Mouse (Mus musculus) CD4-positive, CD25-positive, alpha-beta regulatory T cell, adult 4 months (primary cell): ENCODE results near the gene Mfsd11. TPM values are rescaled to one million over a fixed set of nuclear protein-coding genes. Genes with fewer than 3 reads are reported as not detected.

Experiments used
- ATAC-seq: one replicate; pipeline ENCODE4 v1.8.0; 2017
- polyA plus RNA-seq, 2 experiments: library from polyadenylated mRNA; unstranded; fragments of 100-300 nt; shearing (Covaris generic); gene quantifications; one replicate each; pipeline ENCODE4 v1.2.1; 2017

Gene Mfsd11
- polyA plus RNA-seq = 10 to 100 TPM; 30.0 to 32.9 TPM

DNA sequence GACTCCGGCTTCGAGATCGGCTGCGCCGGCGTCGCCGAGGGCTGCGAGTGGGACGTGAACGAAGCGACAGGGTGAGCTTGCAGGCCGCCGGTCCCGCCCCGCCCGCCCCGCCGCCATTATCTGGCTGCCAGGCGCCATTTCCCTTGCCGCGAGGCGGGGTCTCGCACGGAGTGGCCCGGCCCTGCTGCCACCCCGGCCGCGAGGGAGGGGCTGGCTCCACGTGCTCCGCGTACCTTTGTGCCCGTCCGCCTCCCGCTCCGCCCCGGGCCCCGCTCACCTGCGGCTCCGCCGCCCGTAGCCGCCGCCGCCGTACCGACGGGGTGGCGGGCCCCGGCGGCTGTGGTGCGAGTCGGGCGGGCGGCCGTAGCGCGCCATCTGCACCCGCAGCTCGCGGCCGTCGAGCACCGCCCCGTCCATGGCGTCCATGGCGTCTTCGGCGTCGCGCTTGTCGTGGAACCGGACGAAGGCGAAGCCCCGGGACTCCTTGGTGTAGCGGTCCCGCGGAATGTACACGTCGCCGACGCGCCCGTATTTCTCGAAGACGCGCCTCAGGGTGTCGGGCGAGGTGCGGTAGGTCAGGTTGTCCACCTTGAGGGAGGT, at the start of gene Mfsd11:
TSS of gene Mfsd11 (plus strand) at position 150 of the 600 bp plus-strand sequence.
- peak; percentile 47 for ATAC-seq

DNA sequence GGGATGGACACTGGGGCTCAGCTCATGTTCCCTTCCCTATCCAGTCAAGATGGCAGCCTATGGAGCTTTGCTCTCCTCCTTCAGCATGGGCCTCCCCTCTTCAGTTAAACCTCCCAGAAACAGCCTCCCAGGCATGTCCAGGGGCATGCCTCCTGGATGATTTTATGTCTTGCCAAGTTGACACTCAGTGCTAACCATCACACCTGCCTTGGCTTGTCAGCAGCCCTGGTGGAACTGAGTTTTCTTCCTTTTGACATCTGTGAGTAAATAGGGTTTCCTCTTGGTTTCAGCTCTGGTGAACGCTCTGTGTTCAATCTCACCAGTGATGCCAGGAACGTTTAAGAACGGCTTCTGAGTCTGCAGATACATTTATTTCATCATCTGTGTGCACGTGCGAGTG, 49.5 kb upstream of the Mfsd11 start:
- ATAC-seq = no peak

DNA sequence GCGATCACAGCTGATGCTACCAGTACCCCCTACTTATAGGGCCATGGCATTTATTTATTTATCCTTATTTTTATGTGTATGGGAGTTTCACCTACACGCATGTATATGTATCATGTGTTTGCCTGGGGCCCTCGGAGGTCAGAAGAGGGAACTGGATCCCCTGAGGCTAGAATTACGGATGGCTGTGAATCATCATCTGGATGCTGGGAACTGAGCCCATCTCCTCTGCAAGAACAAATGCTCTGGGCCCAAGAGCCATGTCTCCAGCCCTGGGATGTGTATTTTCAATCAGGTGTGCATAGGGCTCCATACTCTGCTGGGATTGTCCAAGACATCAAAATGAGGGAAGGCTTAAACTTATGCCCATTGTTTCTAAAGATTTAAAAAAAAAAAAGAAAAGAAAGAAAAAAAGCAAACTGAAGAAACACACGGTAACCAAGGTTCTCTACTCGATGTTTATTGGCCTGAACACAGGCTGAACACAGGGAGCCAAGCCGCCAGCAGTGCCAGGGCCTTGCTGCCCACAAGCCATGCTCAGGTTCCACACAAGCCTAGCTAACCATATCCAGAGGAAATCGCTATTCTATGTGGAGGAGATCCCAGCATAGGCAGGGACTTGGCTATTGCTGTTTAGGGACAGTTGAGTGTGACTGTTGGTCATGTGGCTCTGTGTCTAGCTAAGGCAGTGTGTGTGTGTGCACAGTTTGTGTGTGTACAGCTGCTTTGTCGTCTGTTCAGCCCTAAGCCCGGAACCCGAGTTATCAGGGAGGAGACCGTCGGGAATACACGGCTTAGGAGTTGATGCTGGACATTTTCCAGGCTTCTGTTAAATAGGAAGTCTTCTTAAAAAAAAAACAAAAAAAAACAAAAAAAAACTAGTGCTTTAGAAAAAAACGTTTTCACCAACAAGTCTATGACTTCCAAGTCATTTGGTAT, 45.8 kb upstream of the Mfsd11 start:
- ATAC-seq = no peak

DNA sequence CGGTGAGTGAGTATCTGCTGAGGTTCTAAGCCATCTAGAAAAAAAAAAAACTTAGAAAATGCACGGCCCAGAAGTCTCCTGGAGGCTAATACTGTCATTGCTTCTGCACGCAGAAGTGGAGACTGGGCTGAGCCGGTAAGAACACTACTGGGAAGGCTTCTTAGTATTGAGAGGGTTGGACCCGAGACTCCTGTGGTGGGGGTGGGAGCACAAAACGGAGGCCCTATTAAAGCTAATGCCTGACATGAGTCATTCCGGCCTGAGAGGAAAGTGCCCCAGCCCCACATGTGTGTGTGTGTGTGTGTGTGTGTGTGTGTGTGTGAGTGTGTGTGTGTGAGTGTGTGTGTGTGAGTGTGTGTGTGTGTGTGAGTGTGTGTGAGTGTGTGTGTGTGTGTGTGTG, 45.1 kb upstream of the Mfsd11 start:
- ATAC-seq = no peak

DNA sequence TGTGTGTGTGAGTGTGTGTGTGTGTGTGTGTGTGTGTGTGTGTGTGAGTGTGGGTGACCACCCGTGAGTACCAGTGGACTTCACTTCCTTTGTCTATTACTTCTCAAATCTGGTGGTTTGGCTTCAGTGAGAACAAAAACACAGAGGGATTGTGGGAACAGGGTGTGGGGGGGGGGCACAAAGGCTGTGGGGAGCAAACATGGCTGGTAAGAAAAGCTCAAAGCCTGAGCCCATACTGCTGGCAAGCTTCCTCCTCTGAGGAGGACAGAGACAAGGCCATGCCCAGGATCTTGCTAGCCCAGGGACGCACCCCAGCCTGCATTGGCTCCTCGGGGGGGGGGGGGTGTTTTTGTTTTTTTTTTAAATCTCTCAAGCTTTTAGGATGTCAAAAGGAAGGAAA, 44.7 kb upstream of the Mfsd11 start:
- ATAC-seq = no peak

DNA sequence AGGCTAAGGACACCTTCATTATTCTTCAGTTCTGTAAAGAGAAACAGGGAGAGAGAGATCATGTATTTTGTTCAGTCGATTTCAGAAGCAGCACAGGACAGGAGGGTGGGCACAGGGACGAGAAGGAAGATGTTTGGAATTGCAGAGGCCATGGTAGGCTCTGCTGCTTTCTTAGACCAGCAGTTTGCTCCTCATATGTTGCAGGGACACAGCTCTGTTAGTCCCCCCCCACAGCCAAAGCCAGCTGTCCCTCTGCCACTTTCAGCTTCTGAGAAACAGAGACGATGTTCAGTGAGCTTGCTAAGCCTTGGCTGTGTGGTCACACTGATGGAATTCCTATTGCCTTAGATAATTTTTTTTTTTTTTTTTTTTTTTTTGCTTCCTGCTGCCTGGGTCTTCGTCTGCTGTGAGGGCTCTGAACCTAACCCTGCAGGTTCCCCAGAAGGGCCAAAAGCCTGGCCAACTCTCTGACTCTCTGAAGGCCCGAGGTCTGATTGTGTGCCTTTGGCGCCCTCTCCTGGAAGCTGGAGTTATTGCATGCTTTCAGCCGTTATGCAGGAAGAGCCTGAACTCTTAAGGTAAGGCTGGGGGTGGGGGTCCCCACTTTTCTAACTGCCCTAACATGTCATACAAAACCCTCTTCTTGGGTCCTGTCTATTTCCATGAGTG, 44.2 kb upstream of the Mfsd11 start:
- no peak for ATAC-seq

DNA sequence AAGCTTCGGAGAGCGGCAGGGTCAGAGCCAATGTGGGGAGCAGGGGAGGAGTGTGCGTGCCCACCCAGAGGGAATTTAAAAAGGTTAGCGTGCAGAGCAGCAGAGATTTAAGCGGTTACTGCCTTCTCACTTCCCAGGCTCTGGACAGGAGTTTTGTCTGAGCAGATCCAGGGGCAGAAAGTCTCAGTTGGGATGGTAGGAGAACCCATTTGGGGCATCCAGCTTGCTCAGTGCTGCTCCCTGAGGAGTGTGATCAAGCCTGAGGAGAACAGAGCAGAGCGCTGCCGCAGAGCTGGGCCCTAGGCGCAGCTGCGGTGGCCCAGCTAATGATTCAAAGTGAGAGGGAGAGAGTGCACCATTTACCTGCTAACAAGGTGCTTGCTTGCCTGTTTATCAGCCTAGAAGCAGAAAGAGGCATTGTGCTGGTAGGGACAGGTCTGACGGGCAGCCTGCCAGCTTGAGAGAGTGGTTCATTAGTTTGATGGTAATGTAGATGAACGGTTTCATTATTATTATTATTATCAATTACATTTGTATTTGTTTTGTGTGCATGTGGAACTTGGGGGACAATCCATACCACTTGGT, 43.3 kb upstream of the Mfsd11 start:
- no peak for ATAC-seq

DNA sequence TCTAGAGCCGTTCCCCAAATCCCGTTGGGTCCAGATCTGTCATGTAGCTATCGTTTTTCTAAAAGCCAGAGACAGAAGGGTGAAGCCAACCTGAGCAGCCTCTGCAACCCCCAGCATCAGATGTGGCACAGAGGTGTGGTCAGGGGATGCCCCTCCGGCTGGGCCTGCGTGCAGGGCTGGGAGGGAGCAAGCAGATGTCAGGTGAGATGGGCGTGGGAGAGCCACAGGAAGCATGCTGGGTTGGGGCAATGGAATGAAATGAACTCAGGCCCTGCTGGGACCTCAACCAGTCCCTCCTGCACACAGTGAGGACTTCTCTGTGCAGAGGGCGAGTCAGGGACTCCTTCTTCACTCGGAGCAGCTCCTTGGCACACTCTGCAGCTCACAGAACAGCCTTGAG, 42.7 kb upstream of the Mfsd11 start:
- ATAC-seq = no peak

DNA sequence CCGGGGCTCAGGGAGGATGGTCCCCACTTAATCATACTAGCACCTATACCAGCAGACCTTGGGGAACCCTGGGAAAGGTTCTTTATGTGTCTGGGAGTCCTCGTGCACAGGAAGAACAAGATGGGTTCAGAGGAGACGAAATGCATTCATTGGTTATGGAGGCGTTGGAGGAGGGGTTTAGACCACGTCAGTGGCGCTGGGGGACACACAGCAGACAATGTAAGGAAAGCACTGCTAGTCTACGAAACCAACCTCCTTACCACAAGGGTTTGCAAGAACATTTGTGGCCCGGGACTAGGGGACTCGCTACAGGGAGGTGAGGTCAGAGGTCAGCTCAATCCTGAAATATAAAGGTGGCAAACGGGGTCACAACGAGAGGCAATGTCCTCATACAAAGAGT, 41.7 kb upstream of the Mfsd11 start:
- no peak for ATAC-seq

DNA sequence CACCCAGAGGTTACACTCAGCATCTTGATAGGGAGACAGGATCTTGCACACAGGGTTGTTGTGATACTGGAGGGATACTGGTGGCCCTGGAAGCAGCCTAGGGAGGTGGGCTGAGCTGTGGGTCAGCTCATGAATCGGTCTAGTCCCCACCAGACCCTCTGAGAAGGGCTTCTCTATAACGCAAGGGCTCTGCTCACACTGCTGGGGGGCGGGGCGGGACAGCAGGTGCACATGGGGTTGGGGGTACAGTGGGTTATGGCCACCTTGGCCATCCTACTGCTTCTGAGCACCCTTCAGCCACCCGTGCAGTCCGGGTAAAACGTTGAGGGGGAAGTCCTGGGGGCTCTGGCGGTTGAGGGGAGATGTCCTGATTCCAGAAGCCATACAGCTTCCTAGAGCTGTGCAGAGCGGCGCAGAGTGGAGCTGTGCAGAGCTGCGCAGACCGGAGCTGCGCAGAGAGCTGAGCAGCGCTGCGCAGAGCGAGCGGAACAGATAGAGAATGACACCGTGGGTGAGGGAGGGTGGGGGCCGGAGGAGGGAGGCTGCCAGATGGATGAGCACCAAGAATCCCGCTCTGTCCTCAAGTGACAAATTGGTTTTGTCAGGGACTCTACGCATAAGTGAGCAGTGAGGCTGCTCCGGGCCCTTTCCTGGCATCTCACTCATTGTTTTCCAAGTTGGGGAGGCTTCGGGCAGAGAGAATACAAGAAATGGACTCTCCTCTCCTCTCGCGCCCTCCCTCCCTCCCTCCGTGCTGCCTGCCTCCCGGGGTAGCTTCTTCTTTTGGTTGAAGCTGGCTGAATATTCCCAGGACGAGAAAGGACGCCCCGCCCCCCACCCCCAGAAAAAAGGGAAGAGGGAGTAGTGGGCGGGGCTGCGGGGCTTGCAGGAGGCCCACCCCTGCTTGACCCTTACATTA, 41.0 kb upstream of the Mfsd11 start:
- peak; percentile 86 for ATAC-seq

DNA sequence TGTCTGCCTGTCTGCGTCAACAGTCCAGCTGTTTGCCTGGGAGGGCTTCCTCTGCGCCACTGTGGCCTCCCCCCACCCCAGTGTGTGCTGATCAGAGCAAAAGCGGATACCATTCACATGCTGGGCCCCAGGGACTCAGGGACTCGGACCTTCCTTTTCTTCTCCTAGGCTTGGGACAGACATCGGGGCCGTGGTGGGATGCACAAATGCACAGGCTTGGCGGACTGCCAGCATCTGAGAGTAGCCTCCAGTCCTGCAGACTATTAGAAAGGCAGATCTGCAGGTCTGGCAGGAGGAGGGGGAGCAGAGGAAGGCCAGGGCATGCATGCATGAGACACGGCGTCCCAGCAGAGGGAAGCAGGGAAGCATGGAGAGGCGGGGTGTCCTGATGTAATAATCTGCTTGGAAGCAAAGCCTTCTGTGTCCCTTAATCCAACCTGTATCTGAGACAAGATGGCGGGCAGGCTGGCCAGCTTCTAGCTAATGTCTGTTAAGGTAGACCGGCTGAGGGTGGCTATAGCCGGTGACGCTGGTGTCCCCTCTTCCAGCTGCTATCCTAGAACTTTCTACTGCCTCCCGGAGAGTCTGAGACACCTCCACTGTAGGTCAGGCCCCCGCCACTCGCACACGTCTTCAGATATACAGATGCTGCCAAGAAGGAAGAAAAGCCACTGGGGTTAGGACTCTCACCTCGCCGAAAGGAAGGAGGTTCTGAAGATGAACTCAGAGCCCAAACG, 39.3 kb upstream of the Mfsd11 start:
- no peak for ATAC-seq

DNA sequence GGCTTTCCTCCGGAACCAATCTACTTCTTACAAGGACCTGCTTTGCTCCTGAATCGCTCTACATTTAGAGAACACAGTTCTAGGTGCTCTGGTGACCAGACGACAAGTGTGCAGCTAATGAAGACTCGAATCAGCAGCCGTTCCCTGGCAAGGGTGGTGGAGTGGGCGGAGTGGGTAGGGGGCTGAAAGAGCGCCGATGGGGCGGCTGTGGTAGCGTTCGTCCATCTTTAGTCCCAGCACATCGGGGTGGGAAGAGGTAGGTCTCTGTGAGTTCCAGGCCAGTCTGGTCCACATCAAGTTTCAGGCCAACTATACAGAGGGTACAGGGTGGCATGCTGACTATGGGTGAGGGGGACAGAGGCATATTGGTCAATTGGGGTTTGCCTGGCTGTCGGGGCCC, 38.6 kb upstream of the Mfsd11 start:
- ATAC-seq = no peak

DNA sequence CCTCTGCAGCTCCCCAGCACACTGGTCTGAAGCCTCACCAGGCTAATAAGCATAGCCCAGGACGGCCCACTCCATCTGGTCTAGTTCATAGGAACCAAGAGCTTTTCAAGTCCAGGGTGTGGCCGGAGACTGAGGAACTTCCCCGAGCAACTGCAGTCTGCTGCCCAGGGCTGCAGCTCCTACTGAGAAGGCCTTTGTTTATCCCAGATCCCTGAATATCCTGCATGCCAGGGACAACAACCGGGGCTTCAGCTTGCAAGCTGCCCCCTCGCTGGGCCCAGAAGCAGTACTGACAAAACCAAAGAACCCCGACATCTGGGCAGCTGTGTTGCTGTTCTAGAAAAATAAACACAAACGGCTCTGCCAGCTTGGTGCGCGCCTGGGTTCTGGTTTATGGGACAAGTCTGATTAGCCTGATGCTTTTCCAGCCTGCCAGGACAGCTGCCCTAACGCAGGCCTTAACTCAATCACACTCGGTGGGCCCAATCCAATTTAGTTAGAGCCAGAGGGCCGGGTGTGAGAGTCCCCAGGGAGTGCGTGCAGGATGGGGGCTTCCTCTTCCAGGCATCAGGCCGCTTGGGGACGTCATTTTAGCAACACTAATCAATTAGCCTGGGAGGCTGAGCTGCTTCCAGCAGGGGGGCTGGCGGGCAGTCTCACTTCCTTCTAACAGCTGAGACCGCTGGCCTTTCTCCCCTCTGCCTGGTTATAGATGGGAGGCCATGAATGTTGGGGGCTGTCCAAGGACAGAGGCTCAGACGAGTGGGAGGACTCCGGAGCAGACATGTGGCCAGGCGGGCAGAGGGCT, 38.0 kb upstream of the Mfsd11 start:
- ATAC-seq = no peak

DNA sequence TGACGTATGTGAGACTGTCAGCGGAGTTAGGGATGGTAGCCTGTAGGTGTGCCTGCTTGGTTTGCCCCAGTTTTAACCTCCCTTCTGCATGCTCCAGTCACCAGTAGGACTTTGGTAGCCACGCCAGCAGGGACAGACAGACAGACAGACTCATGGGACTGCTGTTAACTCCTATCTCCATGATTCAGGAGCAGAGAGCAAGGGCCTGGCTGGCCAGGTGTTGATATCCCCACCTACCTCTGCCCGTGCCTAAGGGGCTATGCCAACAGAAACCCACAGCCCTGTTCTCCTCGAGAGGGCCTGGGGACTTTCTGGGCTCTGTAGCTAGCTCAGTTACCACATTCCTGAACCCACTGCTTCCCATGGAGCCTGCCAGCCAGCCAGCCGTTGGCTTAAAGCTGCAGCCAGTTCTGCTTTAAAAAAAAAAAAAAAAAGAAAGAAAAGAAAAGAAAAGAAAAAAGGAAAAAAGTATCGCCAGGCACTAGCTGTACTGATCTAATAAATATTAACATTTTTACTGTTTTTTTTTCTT, 37.3 kb upstream of the Mfsd11 start:
- ATAC-seq = no peak

DNA sequence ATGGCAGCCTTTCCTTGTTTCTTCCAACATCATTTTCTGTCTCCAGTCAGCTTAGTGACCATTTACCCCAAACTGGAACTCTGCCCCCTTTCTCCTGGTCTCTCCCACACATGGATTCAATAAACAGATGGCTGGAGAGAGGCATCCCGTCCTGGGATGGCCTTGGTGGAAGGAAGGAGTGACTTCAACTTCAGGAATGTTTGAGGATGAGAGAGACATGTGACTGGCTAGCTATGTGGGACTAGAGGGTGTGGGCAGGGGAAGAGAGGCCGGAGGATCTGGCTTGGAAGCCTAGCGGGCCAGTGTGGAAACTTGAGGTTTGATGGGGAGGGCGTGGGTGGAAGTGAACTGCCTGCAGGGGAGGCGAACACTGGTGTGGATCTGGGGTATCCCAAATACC, 35.5 kb upstream of the Mfsd11 start:
- ATAC-seq = no peak

DNA sequence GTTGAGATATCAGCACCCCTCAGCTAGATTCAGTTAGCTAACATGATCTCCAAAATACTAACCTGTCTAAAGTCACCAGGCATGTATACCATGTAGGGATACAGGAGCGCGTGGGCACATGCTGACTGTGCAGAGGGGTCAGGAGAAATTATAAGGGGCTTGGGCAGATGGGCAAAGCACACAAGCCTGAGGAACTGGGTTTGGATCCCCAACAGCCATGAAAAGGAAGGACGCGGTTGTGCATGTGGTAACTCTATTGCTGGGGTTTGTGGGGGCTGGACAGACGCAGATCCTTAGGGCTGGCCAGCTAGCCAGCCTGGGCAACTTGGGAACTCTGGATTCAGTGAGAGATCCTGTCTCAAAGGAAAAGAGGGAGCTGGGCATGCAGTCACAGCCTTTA, 34.7 kb upstream of the Mfsd11 start:
- ATAC-seq = no peak

DNA sequence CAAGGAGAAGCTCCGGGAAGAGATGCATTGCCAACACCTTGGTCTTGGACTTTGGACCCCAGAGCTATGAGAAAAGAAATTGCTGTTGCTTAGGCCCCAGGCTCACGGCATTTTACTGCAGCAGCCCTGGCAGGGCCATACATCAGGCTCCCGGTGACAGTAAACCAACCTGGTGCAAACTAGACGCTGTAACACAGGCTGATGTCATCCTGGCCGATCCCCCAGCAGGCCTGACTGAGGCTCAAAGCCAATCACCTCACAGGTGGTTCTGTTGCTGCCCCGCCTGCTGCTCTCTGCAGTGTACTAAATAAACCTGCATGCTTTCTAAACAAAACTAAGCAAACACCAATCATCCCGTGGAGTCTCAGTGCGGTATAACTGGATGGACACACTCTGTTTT, 33.5 kb upstream of the Mfsd11 start:
- ATAC-seq = no peak

DNA sequence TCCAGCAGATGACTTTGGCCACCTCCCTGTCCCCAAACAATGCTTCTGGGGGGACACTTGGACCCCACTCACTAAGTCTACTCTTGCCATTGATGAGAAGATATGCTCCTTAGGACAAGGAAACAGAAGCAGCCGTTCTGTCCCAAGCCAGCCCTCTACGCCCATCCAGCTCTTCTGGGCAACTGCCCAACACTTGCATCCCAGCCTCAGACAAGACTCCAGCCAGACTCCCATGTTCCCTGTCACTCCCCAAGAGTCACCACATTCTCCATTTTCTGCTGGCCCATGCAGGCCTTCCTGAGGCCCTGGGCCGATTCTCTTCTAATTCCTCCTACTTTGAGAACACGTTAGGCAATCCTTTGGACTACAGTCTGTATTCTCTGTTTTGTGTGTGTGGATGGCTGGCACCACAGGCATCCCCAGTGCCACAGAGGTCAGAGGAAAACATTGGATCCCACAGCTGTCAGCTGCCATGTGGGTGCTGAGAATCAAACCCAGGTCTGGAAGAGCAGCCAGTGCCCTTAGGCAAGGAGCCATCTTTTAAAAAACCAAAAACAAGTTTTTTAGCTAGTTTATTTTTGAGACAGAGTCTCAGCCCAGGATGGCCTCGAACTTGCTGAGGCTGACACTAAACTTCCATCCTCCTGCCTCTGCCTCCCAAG, 32.2 kb upstream of the Mfsd11 start:
- ATAC-seq = no peak

DNA sequence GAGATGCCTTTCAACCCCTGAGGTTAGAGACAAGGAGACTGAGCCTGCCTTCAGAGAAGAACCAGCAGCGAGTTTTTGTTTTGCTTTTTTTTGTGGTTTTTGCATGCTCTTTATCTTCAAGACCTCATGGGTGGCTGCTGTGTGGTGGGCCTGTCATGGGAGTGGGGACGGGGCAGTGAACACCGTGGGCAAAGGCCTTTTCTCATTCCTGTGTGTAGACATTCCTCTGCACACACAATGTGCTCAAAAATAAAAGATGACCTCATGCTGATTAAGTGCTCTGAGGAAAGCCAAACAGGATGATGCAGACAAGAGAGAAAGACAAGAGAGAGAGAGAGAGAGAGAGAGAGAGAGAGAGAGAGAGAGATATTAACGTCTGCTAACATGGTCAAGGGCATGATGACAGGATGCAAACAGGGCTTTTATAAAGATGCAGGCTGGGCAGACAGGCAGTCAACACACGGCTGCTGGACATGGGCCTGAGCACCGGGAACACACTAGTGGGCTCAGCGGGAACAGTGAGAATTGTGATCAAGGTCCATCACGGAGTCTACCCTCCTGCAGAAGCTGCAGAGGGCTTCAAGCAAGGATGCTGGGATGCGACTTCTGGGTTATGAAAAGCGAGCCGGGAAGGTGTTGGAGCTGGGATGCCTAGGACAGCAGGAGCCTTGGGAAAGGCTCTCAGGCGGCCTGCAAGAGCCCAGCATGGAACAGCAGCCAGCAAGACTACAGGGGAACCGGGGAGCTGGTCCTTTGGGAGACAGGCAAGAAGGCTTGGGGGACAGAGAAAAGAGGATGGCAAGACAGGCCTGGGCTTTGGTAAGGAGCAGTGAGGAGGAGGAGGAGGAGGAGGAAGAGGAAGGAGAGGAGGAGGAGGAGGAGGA, 30.9 kb upstream of the Mfsd11 start:
- no peak for ATAC-seq
